In the genomic region with DNA sequence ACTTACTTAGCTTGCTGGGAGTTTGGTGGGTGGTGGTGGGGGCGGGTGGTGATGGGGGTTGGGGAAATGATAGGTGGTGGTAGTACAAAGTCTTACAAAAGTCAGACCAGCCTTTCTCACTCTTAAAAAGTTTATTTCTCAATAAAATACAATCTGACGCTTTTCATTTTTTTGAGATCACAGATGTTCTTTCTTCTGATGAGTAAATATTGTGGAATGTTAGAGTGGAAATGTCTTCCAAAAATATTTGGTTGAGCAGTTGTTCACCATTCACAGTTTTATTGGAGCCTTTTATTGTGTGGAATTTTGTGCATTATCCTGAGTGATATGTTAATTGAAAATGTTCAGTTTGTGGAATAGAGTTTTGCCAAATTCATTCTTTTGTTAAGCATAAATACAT, we compare ENCODE assay signal across 27 mouse cellular contexts.
DNase-seq lines count a peak whose midpoint lies in the region; ATAC-seq and TF ChIP-seq lines count a peak whose summit lies in the region.
"Had no signal": no experiment of that assay in that cellular context is flagged by ENCODE, and none has a peak within 500 bp of the region (broad histone marks: within the 10 kb centered on the region; RNA-seq: fewer than 3 reads in every experiment).

No protein-coding gene starts in this region.

- H3K27ac ChIP-seq in gastrocnemius, adult 2 months: peak overlapping the region; percentile 65
- no peak overlapping the region for H3K27ac ChIP-seq in lung, postnatal 0 days (ENCODE audit: low read length)
- peak overlapping the region; percentile 12 for H3K27ac ChIP-seq in embryonic facial prominence, embryonic 13.5 days
- H3K27ac ChIP-seq: left cerebral cortex, adult 2 months; stomach, postnatal 0 days had no signal

- no peaks in the 10 kb centered on the region for H3K36me3 ChIP-seq in lung, postnatal 0 days (ENCODE audit: insufficient read depth, low read length)
- H3K36me3 ChIP-seq in embryonic facial prominence, embryonic 13.5 days: no peaks in the 10 kb centered on the region
- H3K36me3 ChIP-seq: forebrain, embryonic 15.5 days had no signal

- no peaks in the 10 kb centered on the region for H3K27me3 ChIP-seq in lung, postnatal 0 days (replicated peaks; ENCODE audit: insufficient read depth, low read length)
- H3K27me3 ChIP-seq in embryonic facial prominence, embryonic 13.5 days: no peaks in the 10 kb centered on the region
- H3K27me3 ChIP-seq: embryonic facial prominence, embryonic 15.5 days; forebrain, embryonic 15.5 days; limb, embryonic 12.5 days had no signal

- no peak for TF ChIP-seq POLR2A in lung, adult 2 months (IDR thresholded peaks at IDR 0.05; ENCODE audit: borderline replicate concordance, extremely low read depth, low read depth, low read length)

- H3K9ac ChIP-seq in lung, postnatal 0 days (replicated peaks; ENCODE audit: low read depth): no peak overlapping the region
- H3K9ac ChIP-seq in embryonic facial prominence, embryonic 13.5 days: no peak overlapping the region
- H3K9ac ChIP-seq: embryonic facial prominence, embryonic 15.5 days; forebrain, embryonic 15.5 days; limb, embryonic 12.5 days had no signal

- TF ChIP-seq EP300 in lung, postnatal 0 days (IDR thresholded peaks at IDR 0.05): no peak

- no peaks in the 10 kb centered on the region for H3K9me3 ChIP-seq in lung, postnatal 0 days (ENCODE audit: low read length)
- H3K9me3 ChIP-seq in embryonic facial prominence, embryonic 13.5 days: no peaks in the 10 kb centered on the region
- H3K9me3 ChIP-seq: embryonic facial prominence, embryonic 15.5 days; forebrain, embryonic 15.5 days; limb, embryonic 12.5 days had no signal

- ATAC-seq in lung, postnatal 0 days: no peak
- no peak for ATAC-seq in embryonic facial prominence, embryonic 13.5 days (ENCODE audit: insufficient number of reproducible peaks, insufficient read depth, low FRiP score, low TSS enrichment, low read depth)
- ATAC-seq in megakaryocyte, adult 5-6 weeks (ENCODE audit: poor library complexity, severe bottlenecking): no peak
- ATAC-seq: forebrain, embryonic 15.5 days; hindbrain, embryonic 16.5 days had no signal

- no peak for TF ChIP-seq CTCF in gastrocnemius, adult 2 months (IDR thresholded peaks at IDR 0.05)
- TF ChIP-seq CTCF in lung, postnatal 0 days (IDR thresholded peaks at IDR 0.05): no peak
- no peak for TF ChIP-seq CTCF in lung, adult 2 months (IDR thresholded peaks at IDR 0.05; ENCODE audit: insufficient read depth, low read length)

- 77% methylated on average over 2 of the region's 2 CpGs for WGBS in lung, postnatal 0 days
- WGBS in lung, adult 2 months: 80% methylated on average over 2 of the region's 2 CpGs
- 39% methylated on average over 2 of the region's 2 CpGs for WGBS in embryonic facial prominence, embryonic 13.5 days

- H3K4me1 ChIP-seq in lung, postnatal 0 days (ENCODE audit: insufficient read depth, low read depth, low read length): peaks cover 4% of the 10 kb centered on the region; the same call in 1 of the 2 replicates
- peaks cover 6% of the 10 kb centered on the region for H3K4me1 ChIP-seq in lung, adult 2 months (ENCODE audit: control insufficient read depth, insufficient read depth, low read length)
- peaks cover 31% of the 10 kb centered on the region for H3K4me1 ChIP-seq in embryonic facial prominence, embryonic 13.5 days

- intact Hi-C loops in gastrocnemius, adult 2 months (cut with DNase I): no loop called here

- H3K4me3 ChIP-seq in gastrocnemius, adult 2 months: no peak overlapping the region
- H3K4me3 ChIP-seq in lung, postnatal 0 days (ENCODE audit: low read depth, low read length): no peak overlapping the region
- no peak overlapping the region for H3K4me3 ChIP-seq in lung, adult 2 months (replicated peaks; ENCODE audit: extremely low read depth, low read depth, low read length)
- H3K4me3 ChIP-seq in embryonic facial prominence, embryonic 13.5 days: no peak overlapping the region
- H3K4me3 ChIP-seq: embryonic facial prominence, embryonic 15.5 days; forebrain, embryonic 15.5 days; left cerebral cortex, adult 2 months; limb, embryonic 12.5 days had no signal

- H3K4me2 ChIP-seq in lung, postnatal 0 days (replicated peaks; ENCODE audit: low read depth, low read length): no peak overlapping the region
- no peak overlapping the region for H3K4me2 ChIP-seq in embryonic facial prominence, embryonic 13.5 days
- H3K4me2 ChIP-seq: embryonic facial prominence, embryonic 15.5 days; forebrain, embryonic 15.5 days; limb, embryonic 12.5 days; liver, embryonic 11.5 days had no signal

- DNase-seq in gastrocnemius, adult 2 months: no peak
- no peak for DNase-seq in gastrocnemius, adult 18-20 months (ENCODE audit: low spot score)
- DNase-seq in lung, postnatal 0 days (ENCODE audit: low spot score): peak; percentile 68
- DNase-seq in lung, adult 2 months: no peak
- no peak for DNase-seq in liver
- DNase-seq: adrenal gland, adult 8-10 months; B cell, adult 2 months; cerebellum, adult 8-10 months; cerebellum, postnatal 25 days; gastrocnemius, postnatal 10 days; heart, postnatal 14 days; kidney, adult 8-10 months; kidney, postnatal 14 days; lung, postnatal 4 days; midbrain, embryonic 14.5 days; spleen, adult 18-20 months; thymus, adult 18-20 months; thymus, postnatal 36 days had no signal
